Mouse (Mus musculus) gastrocnemius, postnatal 25 days (tissue): ENCODE results near the gene Tomm40. TPM values are rescaled to one million over a fixed set of nuclear protein-coding genes. Genes with fewer than 3 reads are reported as not detected.

Experiments
- DNase-seq: peaks from one replicate; pipeline ENCODE4 v3.0.0; 2022
- long read RNA-seq, 2 experiments: library from polyadenylated mRNA; stranded (forward); transcript quantifications; one replicate each; pipeline ENCODE4 v2.0.0; 2021
- total RNA-seq, 2 experiments: library from RNA; stranded (reverse); gene quantifications; 1 replicate in 1 of 2; 2 replicates in 1 of 2; pipeline ENCODE4 v1.2.3; 2021

Gene Tomm40
- total RNA-seq = 10 to 100 TPM; 45.1 to 45.4 TPM
- long read RNA-seq, experiment 1, transcript Tomm40-202 (10 exons, 1,577 nt) = major isoform, 84 of 100 reads
- long read RNA-seq, experiment 1, transcript Tomm40-201 (9 exons, 1,646 nt) = minor isoform, 6 of 100 reads
- long read RNA-seq, experiment 1, partial matches to known transcripts = 2 of 100 reads
- long read RNA-seq, experiment 1, other reads (novel, unspliced or antisense) = 8 of 100 reads
- long read RNA-seq, experiment 2, transcript Tomm40-201 (9 exons, 1,646 nt) = minor isoform, 12 of 116 reads
- long read RNA-seq, experiment 2, transcript Tomm40-202 (10 exons, 1,577 nt) = major isoform, 94 of 116 reads
- long read RNA-seq, experiment 2, partial matches to known transcripts = 4 of 116 reads
- long read RNA-seq, experiment 2, other reads (novel, unspliced or antisense) = 6 of 116 reads

- DNase-seq = peak; percentile 100
These were observed at the start of gene Tomm40 for GRCm38 (mm10) chr7:19715239-19716054. TSS of gene Tomm40 (minus strand) at chr7:19715438.

- DNase-seq = no peak
These were observed 49.3 kb upstream of the Tomm40 start for GRCm38 (mm10) chr7:19764581-19764980.

GRCm38 (mm10) chr7:19763829-19764477, 48.7 kb upstream of the Tomm40 start:
- no peak for DNase-seq

- no peak for DNase-seq
These were observed 47.0 kb upstream of the Tomm40 start for GRCm38 (mm10) chr7:19762283-19762682.

GRCm38 (mm10) chr7:19760021-19760420, 44.8 kb upstream of the Tomm40 start:
- no peak for DNase-seq

GRCm38 (mm10) chr7:19758623-19759022, 43.4 kb upstream of the Tomm40 start:
- no peak for DNase-seq

GRCm38 (mm10) chr7:19755851-19756786, 40.9 kb upstream of the Tomm40 start:
- DNase-seq = peak; percentile 90

- DNase-seq = no peak
These were observed 39.8 kb upstream of the Tomm40 start for GRCm38 (mm10) chr7:19755008-19755407.

- no peak for DNase-seq
These were observed 38.8 kb upstream of the Tomm40 start for GRCm38 (mm10) chr7:19754065-19754464.

- DNase-seq = peak; percentile 52
These were observed 38.3 kb upstream of the Tomm40 start for GRCm38 (mm10) chr7:19753587-19753986.

GRCm38 (mm10) chr7:19752652-19753051, 37.4 kb upstream of the Tomm40 start:
- DNase-seq = no peak

GRCm38 (mm10) chr7:19751070-19751383, 35.8 kb upstream of the Tomm40 start:
- DNase-seq = no peak

- peak; percentile 90 for DNase-seq
These were observed 35.2 kb upstream of the Tomm40 start, which contains the start of gene Nectin2 for GRCm38 (mm10) chr7:19750217-19751069. TSS of gene Nectin2 (minus strand) at chr7:19750483.

- DNase-seq = peak; percentile 93
These were observed 34.4 kb upstream of the Tomm40 start for GRCm38 (mm10) chr7:19749389-19750216.

GRCm38 (mm10) chr7:19748219-19749195, 33.3 kb upstream of the Tomm40 start:
- no peak for DNase-seq

GRCm38 (mm10) chr7:19747420-19748218, 32.4 kb upstream of the Tomm40 start:
- no peak for DNase-seq

- no peak for DNase-seq
These were observed 31.4 kb upstream of the Tomm40 start for GRCm38 (mm10) chr7:19746426-19747201.
